Mouse (Mus musculus): Measurements from ENCODE around the gene Dip2b.

DNA sequence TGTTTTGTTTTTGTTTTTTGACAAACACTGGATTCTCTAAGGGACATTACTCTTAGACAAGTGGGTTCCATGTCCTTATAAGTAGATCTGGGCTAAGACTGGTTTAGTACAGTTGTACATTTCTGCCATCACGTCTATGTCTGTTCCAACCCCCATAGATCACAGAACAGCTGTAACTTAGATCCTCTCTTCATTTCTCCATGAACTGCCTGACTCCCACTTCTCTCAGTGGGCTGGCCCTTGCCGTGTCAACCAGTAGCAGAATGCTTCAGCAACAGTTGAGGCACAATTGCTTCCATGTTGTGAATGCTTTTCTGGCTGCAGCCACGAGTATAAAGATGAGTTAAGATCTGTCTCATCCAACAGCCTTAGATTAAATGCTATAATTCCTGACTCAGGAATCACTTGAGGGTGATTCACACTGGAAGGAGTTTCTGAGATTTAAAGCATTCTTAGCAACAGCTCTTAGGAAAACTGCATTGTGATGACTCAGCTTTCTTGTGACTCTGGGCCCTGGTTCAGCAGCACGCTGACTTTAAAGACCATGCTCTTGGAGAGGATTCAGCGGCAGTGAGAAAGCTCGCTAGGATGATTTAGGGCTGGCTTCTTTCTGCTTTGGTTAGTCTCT is 212.8 kb downstream of the Dip2b start:
- no peak for TF ChIP-seq CTCF (IDR thresholded peaks at IDR 0.05; ENCODE audit: low read depth)
- no peak for TF ChIP-seq EP300 (IDR thresholded peaks at IDR 0.05; ENCODE audit: low read depth)

Measured in liver, postnatal 0 days (tissue).